Mouse (Mus musculus) CD8-positive naive resting alpha-beta T cell, adult 2 months (primary cell): ENCODE results near the gene Zdhhc1.

Source experiments
- DNase-seq, 2 experiments: peaks; one replicate each; pipeline ENCODE4 v3.0.0; 2022; ENCODE audit warnings: low read depth in 2 of 2, low spot score in 2 of 2

The Zdhhc1 gene

GRCm38 (mm10) chr8:105518436-105519313 lies 22.0 kb upstream of the Zdhhc1 start, which contains the start of gene Hsd11b2:
Gene Hsd11b2 (plus strand): TSS chr8:105518755.
- peak; percentile 47 to 48 for DNase-seq

- no peak for DNase-seq
Measured at GRCm38 (mm10) chr8:105517346-105517745, 20.6 kb upstream of the Zdhhc1 start.

GRCm38 (mm10) chr8:105516018-105516645 lies 19.4 kb upstream of the Zdhhc1 start:
- peak; percentile 54 to 69 for DNase-seq

- DNase-seq = no peak
Measured at GRCm38 (mm10) chr8:105514656-105515055, 18.0 kb upstream of the Zdhhc1 start.

- no peak for DNase-seq
Measured at GRCm38 (mm10) chr8:105514194-105514593, 17.5 kb upstream of the Zdhhc1 start.

GRCm38 (mm10) chr8:105509997-105510735 lies 13.5 kb upstream of the Zdhhc1 start:
- DNase-seq = no peak

GRCm38 (mm10) chr8:105508758-105509157 lies 12.1 kb upstream of the Zdhhc1 start:
- DNase-seq = no peak

GRCm38 (mm10) chr8:105506977-105507376 lies 10.3 kb upstream of the Zdhhc1 start:
- DNase-seq = no peak

- DNase-seq = no peak
Measured at GRCm38 (mm10) chr8:105504617-105505016, 7.9 kb upstream of the Zdhhc1 start.

GRCm38 (mm10) chr8:105499787-105500186 lies 3.1 kb upstream of the Zdhhc1 start:
- no peak for DNase-seq

GRCm38 (mm10) chr8:105495350-105496302 lies 1.1 kb downstream of the Zdhhc1 start:
- no peak for DNase-seq

GRCm38 (mm10) chr8:105494566-105494965 lies 2.1 kb downstream of the Zdhhc1 start:
- DNase-seq = no peak

- no peak for DNase-seq
Measured at GRCm38 (mm10) chr8:105493495-105493894, 3.2 kb downstream of the Zdhhc1 start.

- DNase-seq = no peak
Measured at GRCm38 (mm10) chr8:105489281-105489680, 7.4 kb downstream of the Zdhhc1 start.

- no peak for DNase-seq
Measured at GRCm38 (mm10) chr8:105488082-105488481, 8.6 kb downstream of the Zdhhc1 start.

GRCm38 (mm10) chr8:105484392-105484791 lies 12.3 kb downstream of the Zdhhc1 start:
- DNase-seq = no peak

- no peak for DNase-seq
Measured at GRCm38 (mm10) chr8:105484030-105484368, 12.7 kb downstream of the Zdhhc1 start.

GRCm38 (mm10) chr8:105483212-105484029 lies 13.3 kb downstream of the Zdhhc1 start:
- DNase-seq = no peak

GRCm38 (mm10) chr8:105482123-105482522 lies 14.6 kb downstream of the Zdhhc1 start:
- no peak for DNase-seq

GRCm38 (mm10) chr8:105481453-105481852 lies 15.2 kb downstream of the Zdhhc1 start:
- DNase-seq = peak in 1 of 2 experiments; percentile 14
